Mouse (Mus musculus) cortical plate, adult 2 months (tissue): ENCODE data around the gene Mast1. TPM values are rescaled to one million over a fixed set of nuclear protein-coding genes. Genes with fewer than 3 reads are reported as not detected.

Experiments
- H3K27ac ChIP-seq: fragments of 200-500 bp; 2 replicates; pipeline ENCODE4 v1.5.1; 2012; ENCODE audit warnings: low read length, control low read depth, inconsistent platforms; ENCODE audit not compliant: insufficient read depth
- H3K4me1 ChIP-seq: fragments of 200-500 bp; 2 replicates; pipeline ENCODE4 v1.6.1; 2011; ENCODE audit warnings: low read length; ENCODE audit not compliant: control insufficient read depth, insufficient read depth
- H3K4me3 ChIP-seq: fragments of 200-500 bp; 2 replicates; pipeline ENCODE4 v1.5.1; 2011; ENCODE audit warnings: mild to moderate bottlenecking, low read length, control low read depth; ENCODE audit not compliant: insufficient read depth
- CTCF ChIP-seq: fragments of 200-500 bp; IDR thresholded peaks from 2 replicates; pipeline ENCODE4 v1.5.1; 2011; ENCODE audit warnings: mild to moderate bottlenecking, control low read depth, low read length; ENCODE audit not compliant: insufficient read depth; ENCODE audit errors: extremely low read depth
- POLR2A ChIP-seq: fragments of 200-500 bp; IDR thresholded peaks from 2 replicates; pipeline ENCODE4 v1.6.1; 2011; ENCODE audit warnings: mild to moderate bottlenecking, low read length, control low read depth; ENCODE audit not compliant: insufficient read depth; ENCODE audit errors: extremely low read depth
- polyA plus RNA-seq: library from polyadenylated mRNA; depleted of rRNA; stranded (reverse); fragments of >200 nt; gene quantifications from 2 replicates; pipeline ENCODE4 v1.2.3, GENCODE M21; 2012; rRNA removed

Mast1 gene
- 76.0 and 79.7 TPM in 2 replicates for polyA plus RNA-seq

- Histone ChIP-seq H3K27ac (peak within 1 kb of the TSS; percentile 97), H3K4me1 (peaks cover 11% of the 10 kb centered on the region), H3K4me3 (peak within 1 kb of the TSS; percentile 63)
- peak; percentile 34; the same call in 1 of the 2 replicates for TF ChIP-seq CTCF
- no peak for TF ChIP-seq POLR2A
Measured at GRCm38 (mm10) chr8:84936962-84937546, at the start of gene Mast1. Mast1 (minus strand) TSS chr8:84937359.

- peaks cover 7% of the 10 kb centered on the region; the same call in 1 of the 2 replicates for H3K4me1 ChIP-seq
- peak overlapping the region; percentile 62 for H3K27ac ChIP-seq
- H3K4me3 ChIP-seq, result peak overlapping the region; percentile 55; the same call in 1 of the 2 replicates
- TF ChIP-seq CTCF, result no peak
- TF ChIP-seq POLR2A, result no peak
Measured at GRCm38 (mm10) chr8:84986379-84986945, 49.3 kb upstream of the Mast1 start.

GRCm38 (mm10) chr8:84985684-84986378 lies 48.7 kb upstream of the Mast1 start:
- TF ChIP-seq CTCF, result no peak
- peak; percentile 95 for TF ChIP-seq POLR2A
- H3K4me3 ChIP-seq, result peak overlapping the region; percentile 55
- H3K4me1 ChIP-seq, result peaks cover 7% of the 10 kb centered on the region; the same call in 1 of the 2 replicates
- H3K27ac ChIP-seq, result peak overlapping the region; percentile 94

- H3K27ac ChIP-seq, result peak overlapping the region; percentile 94
- peaks cover 7% of the 10 kb centered on the region; the same call in 1 of the 2 replicates for H3K4me1 ChIP-seq
- TF ChIP-seq POLR2A (no peak), CTCF (no peak)
- H3K4me3 ChIP-seq, result peak overlapping the region; percentile 55
Measured at GRCm38 (mm10) chr8:84985049-84985683, 48.0 kb upstream of the Mast1 start.

GRCm38 (mm10) chr8:84984294-84985048 lies 47.3 kb upstream of the Mast1 start:
- Histone ChIP-seq H3K27ac (peak overlapping the region; percentile 94), H3K4me1 (peaks cover 7% of the 10 kb centered on the region; the same call in 1 of the 2 replicates), H3K4me3 (peak overlapping the region; percentile 55; the same call in 1 of the 2 replicates)
- TF ChIP-seq CTCF (no peak), POLR2A (no peak)

- Histone ChIP-seq H3K27ac (no peak overlapping the region), H3K4me1 (peaks cover 7% of the 10 kb centered on the region; the same call in 1 of the 2 replicates), H3K4me3 (no peak overlapping the region)
- TF ChIP-seq CTCF (no peak), POLR2A (no peak)
Measured at GRCm38 (mm10) chr8:84982499-84983011, 45.4 kb upstream of the Mast1 start.

GRCm38 (mm10) chr8:84981644-84982498 lies 44.7 kb upstream of the Mast1 start:
- H3K4me1 ChIP-seq, result peaks cover 7% of the 10 kb centered on the region; the same call in 1 of the 2 replicates
- no peak overlapping the region for H3K4me3 ChIP-seq
- TF ChIP-seq CTCF (no peak), POLR2A (no peak)
- H3K27ac ChIP-seq, result no peak overlapping the region
